Mouse (Mus musculus) embryo, embryonic 11.5 days (tissue): ENCODE measurements around the gene Atp1b2.

Experiments
- DNase-seq: peaks from one replicate; pipeline ENCODE4 v3.0.0-alpha.2; 2012; ENCODE audit warnings: low read depth, low spot score

Gene Atp1b2

DNA sequence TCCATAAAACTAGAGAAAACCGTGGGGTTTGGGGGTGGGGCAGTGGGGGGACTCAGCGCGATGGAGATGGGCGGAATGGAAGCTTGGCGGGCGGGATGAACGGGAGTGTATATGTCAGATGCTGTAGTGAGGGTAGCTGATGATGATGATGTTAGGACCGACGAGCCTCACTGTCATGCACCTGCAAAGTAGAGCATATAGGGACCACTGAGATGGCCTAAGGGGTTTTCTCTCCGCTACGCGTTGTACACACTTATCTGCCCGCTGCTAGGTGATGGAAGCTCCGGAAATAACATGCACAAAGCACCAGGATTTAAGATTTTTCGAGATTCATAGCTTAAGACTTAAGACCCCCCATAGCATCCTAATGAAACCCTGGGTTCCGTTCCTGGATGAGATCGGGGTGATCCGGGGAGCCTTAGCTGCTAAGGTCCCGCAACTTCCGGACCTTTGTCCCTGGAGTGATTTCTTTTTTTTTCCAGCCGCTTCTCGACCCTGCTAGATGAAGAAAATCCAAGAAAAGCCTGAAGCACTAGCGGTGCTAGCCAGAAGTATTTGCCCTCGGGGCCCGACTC lies 25.1 kb downstream of the Atp1b2 start:
- DNase-seq: no peak

DNA sequence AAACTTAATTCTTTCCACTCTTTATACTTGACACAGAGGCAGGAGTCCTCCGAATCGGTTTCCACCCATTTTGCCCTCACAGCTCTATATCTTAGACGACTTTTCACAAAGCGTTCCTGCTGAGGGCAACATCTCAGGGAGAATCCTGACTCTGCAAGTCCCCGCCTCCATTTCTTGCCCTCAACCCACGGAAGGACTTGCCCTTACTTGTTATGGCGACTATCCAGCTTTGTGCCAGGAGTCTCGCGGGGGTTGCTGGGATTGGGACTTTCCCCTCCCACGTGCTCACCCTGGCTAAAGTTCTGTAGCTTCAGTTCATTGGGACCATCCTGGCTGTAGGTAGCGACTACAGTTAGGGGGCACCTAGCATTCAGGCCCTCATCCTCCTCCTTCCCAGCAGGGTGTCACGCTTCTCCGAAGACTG lies 25.6 kb downstream of the Atp1b2 start, which contains the start of the genes Wrap53 and Trp53:
Gene Wrap53, minus strand, starts transcription at position 165 of the 424 bp plus-strand sequence.
Gene Trp53, plus strand, starts transcription at position 269 of the 424 bp plus-strand sequence.
- DNase-seq: peak; percentile 88

DNA sequence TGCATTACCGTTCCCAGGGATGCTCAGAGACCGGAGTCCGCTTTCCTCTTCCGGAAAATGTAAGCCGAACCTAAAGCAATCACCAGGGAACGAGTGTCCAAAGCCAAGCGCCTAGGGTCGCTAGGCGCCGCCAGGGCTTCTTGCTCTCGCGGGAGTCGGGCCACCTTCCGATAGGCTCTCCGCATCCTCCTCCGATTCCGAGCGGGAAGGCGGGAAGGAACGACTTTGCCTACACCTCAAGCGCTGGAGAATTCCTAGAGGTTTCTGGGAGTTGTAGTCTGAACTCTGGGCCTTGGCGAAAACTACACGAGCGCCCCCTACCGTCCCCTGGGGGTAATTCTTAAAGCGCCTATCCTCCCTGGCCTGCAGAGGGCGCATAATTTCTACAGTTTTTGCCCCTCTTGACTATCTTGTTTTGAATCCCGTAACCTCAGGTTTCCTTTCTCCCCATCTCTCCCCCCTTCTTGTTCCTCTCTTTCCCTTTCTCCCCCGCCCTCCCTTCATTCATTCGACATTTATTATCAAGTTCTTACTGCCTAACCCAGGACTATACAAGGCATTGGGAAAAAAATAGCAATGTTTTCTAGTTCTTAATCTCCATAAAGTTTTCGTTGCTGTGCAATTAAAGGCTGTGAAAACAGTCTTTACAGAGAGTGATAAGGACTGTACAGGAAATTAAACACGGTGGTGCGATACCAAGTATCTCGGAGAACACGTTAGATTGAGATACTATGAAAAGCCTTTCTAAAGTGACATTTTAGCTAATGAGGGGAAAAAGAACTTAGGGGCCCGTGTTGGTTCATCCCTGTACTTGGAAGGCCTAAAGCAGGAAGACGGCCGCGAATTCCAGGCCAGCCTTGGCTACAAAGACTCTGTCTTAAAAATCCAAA lies 26.4 kb downstream of the Atp1b2 start:
- peak; percentile 97 for DNase-seq

DNA sequence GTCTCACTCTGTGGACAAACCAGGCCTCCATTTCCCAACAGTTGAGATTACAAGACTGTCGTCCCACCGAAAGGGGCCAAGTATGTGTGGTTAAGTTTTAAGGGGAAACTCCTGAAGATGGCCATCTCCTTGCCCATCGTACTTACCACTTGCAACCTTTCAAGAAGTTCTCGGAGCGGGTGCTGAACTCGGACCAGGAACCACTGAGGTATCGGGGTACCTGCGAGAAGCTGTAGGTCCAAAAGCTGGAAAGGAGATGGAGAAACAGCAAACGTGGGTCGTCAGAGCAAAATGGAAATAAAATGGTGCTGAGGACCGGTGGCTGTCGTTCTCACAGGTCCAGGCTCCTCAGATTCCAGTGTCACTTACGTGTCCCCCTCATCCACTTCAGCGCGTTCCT lies 27.4 kb downstream of the Atp1b2 start:
- DNase-seq: no peak

DNA sequence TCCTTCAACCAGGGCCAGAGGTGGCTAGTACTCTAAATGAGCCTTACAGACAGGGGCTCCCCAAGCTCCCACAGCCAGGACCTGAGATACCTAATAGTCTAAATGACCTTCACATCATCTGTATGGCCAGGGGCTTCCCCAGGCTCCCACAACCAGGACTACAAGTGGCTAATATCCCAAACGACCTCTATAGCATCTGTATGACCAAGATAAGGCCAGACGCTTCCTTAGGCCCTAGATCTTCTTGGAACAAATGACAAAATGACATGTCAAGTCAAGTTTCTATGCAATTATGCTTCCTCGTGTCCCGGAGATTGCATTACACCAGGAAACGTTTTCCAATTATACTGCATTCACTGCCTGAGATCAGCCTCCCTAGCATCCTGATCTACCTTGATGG lies 29.4 kb downstream of the Atp1b2 start:
- DNase-seq: no peak

DNA sequence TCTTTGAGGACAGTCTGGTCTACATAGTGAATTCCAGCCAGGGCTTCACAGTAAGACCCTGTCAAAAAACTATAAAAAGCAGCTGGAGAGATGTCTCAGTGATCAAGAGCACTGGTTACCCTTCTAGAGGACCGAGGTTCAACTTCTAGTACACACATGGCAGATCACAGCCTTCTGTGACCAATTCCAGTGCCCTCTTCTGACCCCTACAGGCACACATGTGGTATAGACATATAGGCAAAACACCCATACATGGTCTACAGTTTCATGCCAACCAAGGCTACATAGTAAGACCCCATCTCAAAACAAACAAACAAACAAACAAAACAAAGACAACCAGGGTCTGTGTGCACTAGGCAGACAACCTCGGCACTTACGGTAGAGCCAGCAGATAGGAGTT lies 30.5 kb downstream of the Atp1b2 start:
- no peak for DNase-seq

DNA sequence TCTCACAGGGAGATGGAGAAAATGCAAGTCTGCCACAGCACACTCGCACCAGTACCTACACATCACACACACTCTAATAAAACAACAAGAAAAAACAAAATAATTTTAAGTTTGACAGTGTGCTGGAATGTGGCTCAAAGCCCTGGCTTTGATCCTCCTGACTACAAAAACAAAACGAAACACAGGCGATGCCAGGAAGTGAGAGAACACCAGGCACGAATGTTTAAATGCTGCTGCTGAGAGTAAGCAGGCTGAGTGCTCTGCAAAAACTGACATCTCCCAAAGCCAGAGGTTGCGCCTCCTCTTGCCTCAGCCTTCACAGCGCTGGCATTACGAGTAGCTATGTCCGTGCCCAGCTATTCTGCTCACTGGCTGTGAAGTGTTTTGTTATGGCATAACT lies 40.6 kb downstream of the Atp1b2 start:
- DNase-seq: no peak

DNA sequence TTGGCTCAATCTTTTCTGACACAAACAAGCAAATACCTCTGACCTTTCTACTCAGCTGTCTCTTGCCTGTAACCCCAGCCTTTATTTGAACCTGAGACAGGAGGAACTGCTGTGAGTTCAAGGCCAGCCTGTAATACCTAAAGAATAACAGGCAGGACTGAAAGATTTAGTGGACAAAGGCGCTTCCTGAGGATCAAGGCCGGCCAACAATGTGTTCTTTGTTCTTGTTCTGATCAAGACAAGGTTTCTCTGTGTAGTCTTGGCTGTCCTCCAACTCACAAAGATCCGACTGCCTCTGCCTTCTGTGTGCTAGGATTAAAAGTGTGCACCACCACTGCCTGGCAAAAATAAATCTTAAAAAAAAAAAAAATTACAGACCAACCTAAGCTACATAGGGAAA lies 41.4 kb downstream of the Atp1b2 start:
- DNase-seq: no peak

DNA sequence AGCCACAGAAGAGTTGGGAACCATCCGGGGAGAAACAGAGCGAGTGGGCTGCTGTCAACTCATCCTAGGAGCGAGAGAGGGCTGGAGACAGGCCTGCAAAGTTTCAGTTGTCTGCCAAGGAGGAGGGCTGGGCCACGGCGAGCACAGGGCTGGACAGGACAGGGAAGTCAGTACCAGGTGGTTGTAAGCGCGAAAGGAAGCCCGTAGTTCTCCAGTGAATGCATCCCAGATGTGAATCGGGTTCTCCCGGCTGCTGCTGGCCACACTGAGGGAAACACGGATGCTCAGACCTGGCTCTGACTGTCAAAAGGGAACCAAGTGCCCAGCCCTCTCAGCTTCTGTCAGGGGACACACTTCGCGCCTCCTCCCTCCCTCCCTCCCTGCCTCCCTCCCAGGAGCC lies 42.4 kb downstream of the Atp1b2 start:
- no peak for DNase-seq

DNA sequence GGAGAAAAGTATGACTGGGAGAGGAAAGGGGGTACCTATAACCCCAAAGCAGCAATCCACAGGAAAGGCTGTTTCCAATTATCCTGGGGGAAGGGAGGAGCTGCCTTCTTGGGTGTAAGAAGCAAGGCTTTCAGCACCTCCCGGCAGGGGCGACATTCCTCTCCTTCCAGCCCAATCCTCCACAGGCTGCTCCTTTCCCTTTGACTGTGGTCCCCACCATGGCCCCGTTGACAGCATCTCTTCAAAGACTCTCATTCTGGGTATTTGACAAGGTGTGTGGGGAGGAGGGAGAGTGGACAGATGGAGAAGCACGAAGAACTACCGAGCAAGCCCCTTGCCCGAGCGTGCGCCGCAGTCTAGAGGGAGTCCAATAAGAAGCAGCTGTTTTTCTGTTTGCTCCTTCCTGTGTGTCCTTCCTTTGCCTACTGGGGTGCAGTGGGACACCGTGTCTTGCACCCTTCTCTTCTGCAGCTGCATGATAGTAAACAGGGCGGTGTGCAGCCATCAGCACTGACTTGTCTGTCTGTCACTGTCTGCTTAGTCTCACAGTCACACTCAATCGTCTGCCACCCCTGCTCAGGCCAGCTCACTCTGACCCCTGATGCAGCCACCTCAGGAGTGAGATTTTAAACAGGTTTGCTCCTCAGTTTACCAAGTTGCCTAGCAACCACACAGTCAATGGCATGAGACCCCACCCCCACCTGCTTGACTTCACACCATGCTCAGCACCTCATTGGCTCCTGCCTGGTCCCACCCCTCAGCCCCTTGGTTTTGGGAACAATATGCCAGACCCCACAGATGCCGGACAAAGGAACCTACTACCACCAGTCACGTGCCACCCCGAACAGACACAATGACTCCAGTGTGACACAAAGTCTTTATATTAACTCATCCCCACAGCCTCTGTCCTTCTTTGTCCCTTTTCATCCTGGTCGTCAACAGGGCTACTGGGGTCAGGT lies 44.6 kb downstream of the Atp1b2 start:
- DNase-seq: no peak

DNA sequence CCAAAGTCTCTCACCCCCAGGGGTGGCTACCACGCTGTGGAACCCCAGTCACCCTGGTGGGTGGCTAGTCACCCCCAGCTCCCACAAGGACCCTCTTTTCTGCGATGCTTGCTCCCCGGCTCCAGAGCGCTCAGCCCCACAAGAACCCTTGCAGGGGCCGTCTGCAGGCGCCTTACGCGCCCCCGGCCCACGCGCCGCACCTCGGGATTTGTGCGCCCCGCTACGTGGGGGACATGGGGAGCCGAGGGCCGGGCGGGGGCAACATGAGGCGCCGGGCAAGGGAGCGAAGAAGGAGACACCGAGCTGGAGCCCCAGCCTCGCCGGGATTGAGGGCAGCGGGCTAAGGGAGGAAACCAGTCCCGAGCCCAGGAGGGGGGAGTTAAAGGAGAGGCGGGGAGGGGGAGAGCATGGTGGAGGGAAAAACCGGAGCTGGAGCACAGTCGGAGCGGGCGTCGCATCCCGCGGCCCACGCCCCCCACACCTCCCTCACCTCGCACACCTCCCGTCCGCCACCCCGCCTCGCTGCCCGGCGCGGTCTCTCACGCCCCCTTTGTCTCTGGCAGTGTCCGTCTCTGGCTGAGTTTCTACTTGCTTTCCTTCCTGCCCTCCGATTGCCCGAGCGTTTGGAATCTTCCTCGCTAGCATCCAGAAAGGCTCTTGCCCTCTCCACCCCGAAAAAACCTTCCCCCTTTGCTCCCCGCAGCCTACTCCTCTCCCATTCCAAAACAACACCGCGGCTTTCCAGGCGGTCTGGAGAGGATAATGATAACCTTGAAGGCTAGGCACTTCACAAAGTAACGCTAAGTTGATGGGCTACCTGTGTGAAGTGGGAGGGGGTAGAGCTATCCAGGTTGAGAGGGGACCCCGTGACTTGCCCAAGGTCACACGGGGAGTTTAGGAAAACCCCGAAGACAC lies 45.6 kb downstream of the Atp1b2 start, which contains the start of gene Efnb3:
Gene Efnb3, minus strand, starts transcription at position 355 of the 915 bp plus-strand sequence.
- DNase-seq: peak; percentile 62

DNA sequence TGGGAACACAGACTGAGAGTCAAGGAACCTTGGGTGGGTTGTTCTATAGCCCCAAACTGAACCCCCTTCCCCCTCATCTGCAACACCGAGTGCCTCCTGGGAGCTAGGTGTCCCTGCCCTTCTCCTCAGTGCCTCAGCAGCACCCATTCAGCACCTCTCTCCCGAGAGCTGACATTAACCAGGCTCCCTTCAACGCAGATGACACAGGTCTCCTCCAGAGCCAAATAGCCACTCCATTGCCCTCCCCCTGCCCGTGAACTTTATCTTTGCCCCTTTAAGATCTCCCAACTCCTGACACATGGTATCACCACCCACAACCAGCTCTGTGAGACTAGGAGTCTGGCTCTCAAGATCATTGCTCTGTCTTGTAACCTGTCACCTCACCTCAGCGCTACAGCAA lies 46.6 kb downstream of the Atp1b2 start:
- no peak for DNase-seq

DNA sequence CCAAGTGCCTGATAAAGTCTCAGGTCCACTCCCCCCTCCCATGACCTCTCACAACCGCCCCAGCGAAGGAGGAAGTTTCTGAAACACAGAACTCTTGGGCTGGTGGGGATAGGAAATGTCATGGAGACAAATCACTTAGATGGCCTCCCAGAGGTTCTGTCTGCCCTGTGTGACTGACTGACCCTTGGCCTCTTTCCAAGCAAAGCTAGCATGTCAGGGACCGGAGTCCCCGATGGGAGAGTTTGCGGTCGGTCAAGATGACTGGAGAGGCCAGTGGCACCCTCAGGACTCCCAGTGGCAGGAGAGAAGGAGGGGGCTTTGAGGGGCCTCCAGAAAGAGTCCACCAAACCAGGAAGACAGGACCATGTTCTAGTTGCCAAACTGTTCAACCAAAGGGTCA lies 47.0 kb downstream of the Atp1b2 start:
- no peak for DNase-seq

DNA sequence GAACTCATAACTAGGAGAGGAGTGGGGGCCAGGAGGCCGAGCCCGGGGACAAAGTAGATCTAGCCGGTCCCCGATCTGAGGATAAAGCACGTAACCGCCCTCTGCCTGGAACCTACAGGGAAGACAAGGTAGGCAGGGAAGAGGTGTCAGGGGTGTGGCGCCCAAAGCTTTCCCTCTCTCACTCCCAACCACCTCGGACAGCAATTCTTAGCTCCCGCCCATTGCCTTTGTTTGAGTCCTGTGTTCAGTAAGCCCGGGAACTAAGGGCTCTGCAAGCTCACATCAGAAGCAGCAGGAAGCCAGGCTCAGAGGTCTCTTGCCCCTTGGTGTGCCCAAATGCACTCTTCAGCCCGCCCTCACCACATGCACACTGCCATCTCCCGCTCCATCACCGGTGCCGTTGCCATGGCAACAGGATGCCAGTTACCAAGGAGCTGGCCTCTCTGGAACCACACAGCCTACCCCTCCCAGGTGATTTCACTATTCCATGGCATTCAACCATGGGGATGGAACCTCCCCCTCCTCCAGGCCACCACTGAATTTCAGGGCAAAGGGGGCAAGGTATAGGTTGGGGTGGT lies 48.3 kb downstream of the Atp1b2 start:
- DNase-seq: no peak

DNA sequence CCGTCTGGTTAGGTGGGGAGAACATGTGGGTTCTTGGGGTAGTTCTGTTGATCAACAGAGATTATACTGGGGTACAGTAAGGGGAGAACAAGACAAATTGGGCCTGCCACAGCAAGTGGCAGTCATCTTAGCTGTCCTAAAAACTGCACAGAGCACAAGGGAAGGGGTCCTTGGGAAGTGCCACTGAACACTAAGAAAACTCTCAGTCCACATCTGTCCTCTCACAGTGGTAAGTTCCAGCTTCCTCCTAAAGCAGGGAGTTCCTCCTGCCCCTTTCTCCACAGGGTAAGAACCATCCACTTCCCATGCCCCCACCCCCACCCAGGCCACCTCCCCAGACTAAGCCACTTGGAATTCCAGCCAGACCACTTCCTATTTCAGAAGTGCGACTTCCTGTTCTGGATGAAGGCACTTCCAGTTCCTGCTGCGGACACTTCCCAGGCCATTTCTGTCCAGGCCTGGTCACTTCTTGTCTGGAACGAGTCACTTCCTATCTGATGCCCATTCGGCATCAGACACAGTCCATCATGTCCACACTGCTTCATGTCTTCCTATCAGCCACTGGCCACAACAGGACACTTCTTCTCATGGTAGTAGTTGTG lies 51.1 kb downstream of the Atp1b2 start:
- no peak for DNase-seq

DNA sequence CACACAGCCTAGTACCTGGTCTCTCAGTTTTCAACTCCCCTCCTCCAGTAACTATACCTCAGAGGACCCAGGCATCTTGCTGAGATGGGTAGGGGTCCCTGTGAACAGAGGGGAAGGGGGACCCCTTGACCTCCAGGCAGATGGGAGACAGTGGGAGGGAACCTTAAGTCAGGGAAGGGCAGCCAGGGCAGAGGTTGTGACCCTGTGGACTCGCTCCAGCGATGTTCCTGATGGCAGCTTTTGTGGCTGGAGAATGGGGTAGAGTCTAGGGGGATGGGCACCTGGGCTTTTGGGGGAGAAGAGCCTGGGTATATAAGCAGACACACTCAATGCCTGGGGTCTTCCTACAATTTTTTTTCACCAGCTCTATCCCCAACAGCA lies 52.4 kb downstream of the Atp1b2 start:
- no peak for DNase-seq

DNA sequence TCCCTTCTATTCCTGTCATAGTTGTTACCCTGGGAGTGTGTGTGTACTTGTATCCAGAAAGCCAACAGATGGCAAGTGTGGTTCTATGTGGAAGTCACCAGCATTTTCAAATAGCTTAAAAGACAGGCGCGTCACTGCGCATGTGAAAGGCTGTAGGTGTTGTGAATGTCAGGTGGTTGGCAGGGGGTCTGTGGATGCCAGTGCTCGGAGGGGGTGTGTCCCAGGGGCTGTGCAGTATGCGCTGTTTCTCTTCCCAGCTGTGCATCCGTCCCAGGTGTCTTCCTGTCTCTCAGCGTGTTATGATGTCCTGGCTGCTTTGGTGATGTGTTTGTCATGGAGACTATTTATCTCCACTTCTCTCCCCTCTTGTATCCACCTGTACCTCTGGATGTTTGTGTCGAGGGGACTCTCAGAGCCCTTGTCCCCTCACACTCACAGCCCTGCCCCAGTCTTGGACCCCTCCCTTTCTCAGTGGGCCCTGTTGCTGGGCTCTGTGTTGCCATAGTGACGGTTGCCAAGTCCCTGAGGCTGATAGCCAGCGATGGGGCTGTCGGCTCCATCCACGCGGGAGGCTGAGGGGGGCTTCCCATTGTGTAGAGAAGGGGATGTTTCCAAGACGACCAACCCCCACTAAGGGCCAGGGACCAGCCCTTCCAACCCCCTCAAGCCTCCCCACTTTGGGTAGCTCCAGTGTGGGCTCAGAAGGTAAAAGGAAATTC lies 53.0 kb downstream of the Atp1b2 start:
- peak; percentile 52 for DNase-seq

DNA sequence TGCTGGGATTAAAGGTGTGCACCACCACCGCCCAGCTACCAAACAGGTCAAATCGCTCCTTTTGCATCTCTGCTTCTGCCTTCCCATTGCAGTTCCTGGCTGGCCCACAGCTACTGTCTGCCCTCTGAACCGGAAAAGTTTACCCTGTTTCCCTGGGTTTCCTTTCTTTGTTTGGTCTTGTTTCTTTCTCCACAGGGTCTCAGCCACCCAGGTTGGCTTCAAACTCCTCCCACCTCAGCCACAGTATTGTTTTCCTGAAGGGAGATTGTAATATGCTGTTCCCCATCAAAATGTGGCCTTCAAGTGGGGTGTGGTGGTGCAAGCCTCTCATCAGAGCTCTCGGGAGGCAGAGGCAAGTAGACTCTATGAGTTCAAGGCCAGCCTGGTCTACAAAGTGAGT lies 54.4 kb downstream of the Atp1b2 start:
- no peak for DNase-seq
